Mouse (Mus musculus): ENCODE data around the gene Ctsk. TPM values are rescaled to one million over a fixed set of nuclear protein-coding genes. Genes with fewer than 3 reads are reported as not detected.

Gene Ctsk
- polyA plus RNA-seq, 2 experiments: 65.1 to 103 TPM

DNA sequence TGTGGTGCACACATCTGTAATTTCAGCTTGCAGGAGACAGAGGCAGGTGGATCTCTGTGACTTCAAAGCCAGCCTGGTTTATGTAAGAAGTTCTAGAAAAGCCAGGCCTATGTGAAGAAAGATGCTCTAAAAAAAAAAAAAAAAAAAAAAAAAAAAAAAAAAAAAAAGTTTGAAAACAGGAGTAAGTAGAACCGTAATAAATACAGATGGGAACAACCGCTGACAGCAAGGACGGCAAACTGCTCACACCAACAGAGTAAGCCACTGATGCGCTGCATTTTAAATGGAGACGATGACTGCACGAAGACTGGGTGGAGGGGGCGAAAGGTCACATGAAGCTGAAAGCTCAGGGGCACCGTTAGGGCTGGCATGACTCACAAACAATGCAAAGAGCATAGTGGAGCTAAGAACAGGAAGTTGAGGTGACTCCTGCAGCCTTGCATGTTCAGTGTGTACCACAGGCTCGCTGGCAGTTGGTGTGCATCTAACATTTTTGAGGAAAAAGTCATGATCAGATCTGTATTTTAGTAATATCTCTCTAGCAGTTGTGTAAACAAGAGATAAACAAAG lies 12.6 kb downstream of the Ctsk start:
- Histone ChIP-seq H3K9me3 (ENCODE audit: control insufficient read depth, low read length) (no peaks in the 10 kb centered on the region), H3K27ac (replicated peaks; ENCODE audit: low read depth, low read length) (no peak overlapping the region), H3K4me3 (replicated peaks; ENCODE audit: low read length) (no peak overlapping the region), H3K4me1 (ENCODE audit: control insufficient read depth, insufficient read depth, low read length) (no peaks in the 10 kb centered on the region), H3K27me3 (ENCODE audit: control insufficient read depth, insufficient read depth, low read length) (no peaks in the 10 kb centered on the region), H3K36me3 (ENCODE audit: control insufficient read depth, insufficient read depth, low read length) (peaks cover 13% of the 10 kb centered on the region), H3K9ac (ENCODE audit: low read depth, low read length, severe bottlenecking) (no peak overlapping the region), H3K4me2 (replicated peaks; ENCODE audit: low read depth, low read length, severe bottlenecking) (no peak overlapping the region)
- no peak for TF ChIP-seq POLR2A (IDR thresholded peaks at IDR 0.05; ENCODE audit: borderline replicate concordance, extremely low read depth, insufficient read depth, insufficient read length)
- 80% methylated on average over 9 of the region's 9 CpGs for WGBS
- ATAC-seq (ENCODE audit: low FRiP score, low read depth) (no peak), DNase-seq (ENCODE audit: low spot score) (no peak)

- Histone ChIP-seq H3K9me3 (ENCODE audit: control insufficient read depth, low read length) (no peaks in the 10 kb centered on the region), H3K27ac (replicated peaks; ENCODE audit: low read depth, low read length) (no peak overlapping the region), H3K9ac (ENCODE audit: low read depth, low read length, severe bottlenecking) (no peak overlapping the region), H3K27me3 (ENCODE audit: control insufficient read depth, insufficient read depth, low read length) (no peaks in the 10 kb centered on the region), H3K4me2 (replicated peaks; ENCODE audit: low read depth, low read length, severe bottlenecking) (no peak overlapping the region), H3K36me3 (ENCODE audit: control insufficient read depth, insufficient read depth, low read length) (no peaks in the 10 kb centered on the region), H3K4me3 (replicated peaks; ENCODE audit: low read length) (no peak overlapping the region), H3K4me1 (ENCODE audit: control insufficient read depth, insufficient read depth, low read length) (peaks cover 3% of the 10 kb centered on the region; the same call in 1 of the 2 replicates)
- TF ChIP-seq POLR2A (IDR thresholded peaks at IDR 0.05; ENCODE audit: borderline replicate concordance, extremely low read depth, insufficient read depth, insufficient read length): no peak
- DNase-seq (ENCODE audit: low spot score) (no peak), ATAC-seq (ENCODE audit: low FRiP score, low read depth) (no peak)
- 90% methylated on average over 3 of the region's 3 CpGs for WGBS
Observed at GRCm38 (mm10) chr3:95516614-95517041, 17.6 kb downstream of the Ctsk start.

DNA sequence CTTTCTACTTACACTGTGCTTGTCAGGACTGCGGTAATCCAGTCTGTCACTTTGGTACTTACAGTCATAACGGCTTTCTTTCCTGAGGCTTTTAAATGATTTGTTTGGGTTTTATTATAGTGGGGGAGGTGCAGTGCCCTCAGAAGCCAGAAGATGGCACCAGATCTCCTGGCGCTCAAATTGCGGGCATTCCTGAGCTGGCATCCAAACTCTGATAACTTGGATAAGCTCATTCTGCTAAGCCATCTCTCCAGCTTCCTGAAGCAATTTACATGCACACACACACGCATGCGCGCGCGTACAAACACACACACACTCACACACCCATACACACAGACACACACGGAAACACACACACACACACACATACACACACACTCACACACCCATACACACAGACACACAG lies 18.4 kb downstream of the Ctsk start:
- H3K4me2 ChIP-seq (replicated peaks; ENCODE audit: low read depth, low read length, severe bottlenecking): 0 out of 2 replicates have a peak overlapping the region, but pooled peaks have one; percentile 3
- no peaks in the 10 kb centered on the region for H3K36me3 ChIP-seq (ENCODE audit: control insufficient read depth, insufficient read depth, low read length)
- no peaks in the 10 kb centered on the region for H3K27me3 ChIP-seq (ENCODE audit: control insufficient read depth, insufficient read depth, low read length)
- H3K27ac ChIP-seq (replicated peaks; ENCODE audit: low read depth, low read length): no peak overlapping the region
- no peak overlapping the region for H3K4me3 ChIP-seq (replicated peaks; ENCODE audit: low read length)
- WGBS: 16% methylated on average over 10 of the region's 10 CpGs
- H3K4me1 ChIP-seq (ENCODE audit: control insufficient read depth, insufficient read depth, low read length): peaks cover 3% of the 10 kb centered on the region; the same call in 1 of the 2 replicates
- H3K9ac ChIP-seq (ENCODE audit: low read depth, low read length, severe bottlenecking): no peak overlapping the region
- ATAC-seq (ENCODE audit: low FRiP score, low read depth) (no peak; the same call in 1 of the 2 replicates), DNase-seq (ENCODE audit: low spot score) (peak; percentile 70)
- H3K9me3 ChIP-seq (ENCODE audit: control insufficient read depth, low read length): no peaks in the 10 kb centered on the region
- no peak for TF ChIP-seq POLR2A (IDR thresholded peaks at IDR 0.05; ENCODE audit: borderline replicate concordance, extremely low read depth, insufficient read depth, insufficient read length)

GRCm38 (mm10) chr3:95518891-95519290 lies 19.8 kb downstream of the Ctsk start:
- DNase-seq (ENCODE audit: low spot score): no peak
- no peaks in the 10 kb centered on the region for H3K27me3 ChIP-seq (ENCODE audit: control insufficient read depth, insufficient read depth, low read length)
- no peak overlapping the region for H3K4me2 ChIP-seq (replicated peaks; ENCODE audit: low read depth, low read length, severe bottlenecking)
- ATAC-seq (ENCODE audit: low FRiP score, low read depth): no peak
- no peak overlapping the region for H3K27ac ChIP-seq (replicated peaks; ENCODE audit: low read depth, low read length)
- H3K9me3 ChIP-seq (ENCODE audit: control insufficient read depth, low read length): no peaks in the 10 kb centered on the region
- H3K4me3 ChIP-seq (replicated peaks; ENCODE audit: low read length): no peak overlapping the region
- peaks cover 3% of the 10 kb centered on the region; the same call in 1 of the 2 replicates for H3K4me1 ChIP-seq (ENCODE audit: control insufficient read depth, insufficient read depth, low read length)
- 81% methylated on average over 7 of the region's 7 CpGs for WGBS
- H3K36me3 ChIP-seq (ENCODE audit: control insufficient read depth, insufficient read depth, low read length): no peaks in the 10 kb centered on the region
- H3K9ac ChIP-seq (ENCODE audit: low read depth, low read length, severe bottlenecking): no peak overlapping the region
- no peak for TF ChIP-seq POLR2A (IDR thresholded peaks at IDR 0.05; ENCODE audit: borderline replicate concordance, extremely low read depth, insufficient read depth, insufficient read length)

DNA sequence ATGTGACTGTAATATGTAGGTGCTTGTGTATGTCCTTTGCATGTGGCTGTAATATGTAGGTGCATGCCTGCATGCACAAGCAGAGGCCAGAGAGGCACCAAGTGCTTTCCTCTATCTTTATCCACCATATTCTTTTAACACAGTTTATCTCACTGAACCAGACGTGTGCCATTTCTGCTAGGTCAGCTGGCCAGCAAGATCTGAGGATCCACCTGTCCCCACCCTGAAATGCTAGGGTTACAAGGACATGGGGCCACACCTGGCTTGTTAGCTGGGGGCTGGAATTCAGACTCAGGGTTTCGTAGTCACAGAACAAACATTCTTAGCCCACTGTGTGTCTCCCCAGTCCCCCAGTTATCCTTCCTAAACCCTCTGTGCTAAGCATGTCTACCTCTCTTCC lies 20.3 kb downstream of the Ctsk start:
- TF ChIP-seq POLR2A (IDR thresholded peaks at IDR 0.05; ENCODE audit: borderline replicate concordance, extremely low read depth, insufficient read depth, insufficient read length): no peak
- no peaks in the 10 kb centered on the region for H3K9me3 ChIP-seq (ENCODE audit: control insufficient read depth, low read length)
- no peak overlapping the region for H3K27ac ChIP-seq (replicated peaks; ENCODE audit: low read depth, low read length)
- peaks cover 3% of the 10 kb centered on the region; the same call in 1 of the 2 replicates for H3K4me1 ChIP-seq (ENCODE audit: control insufficient read depth, insufficient read depth, low read length)
- DNase-seq (ENCODE audit: low spot score) (no peak), ATAC-seq (ENCODE audit: low FRiP score, low read depth) (no peak)
- no peaks in the 10 kb centered on the region for H3K27me3 ChIP-seq (ENCODE audit: control insufficient read depth, insufficient read depth, low read length)
- no peak overlapping the region for H3K4me3 ChIP-seq (replicated peaks; ENCODE audit: low read length)
- H3K4me2 ChIP-seq (replicated peaks; ENCODE audit: low read depth, low read length, severe bottlenecking): no peak overlapping the region
- H3K9ac ChIP-seq (ENCODE audit: low read depth, low read length, severe bottlenecking): no peak overlapping the region
- 72% methylated on average over 2 of the region's 2 CpGs for WGBS
- H3K36me3 ChIP-seq (ENCODE audit: control insufficient read depth, insufficient read depth, low read length): no peaks in the 10 kb centered on the region

All from limb, embryonic 14.5 days (tissue).